ENCODE assay signal across 7 mouse cellular contexts in genomic region chr19:8663360-8663839, GRCm38 (mm10). TPM values are rescaled to one million over a fixed set of nuclear protein-coding genes. Genes with fewer than 3 reads are reported as not detected.
DNase-seq lines count a peak whose midpoint lies in the region; ATAC-seq and TF ChIP-seq lines count a peak whose summit lies in the region.

TSS of gene Chrm1 (plus strand) at chr19:8663789.

- no peak within 1 kb of the TSS for H3K27ac ChIP-seq in lung, embryonic 15.5 days
- no peak within 1 kb of the TSS for H3K27ac ChIP-seq in hindbrain, embryonic 11.5 days (ENCODE audit: low read depth, low read length)
- no peak within 1 kb of the TSS for H3K27ac ChIP-seq in limb, embryonic 11.5 days (replicated peaks; ENCODE audit: low read depth, low read length)
- no peak within 1 kb of the TSS for H3K27ac ChIP-seq in small intestine, adult 2 months (ENCODE audit: insufficient read depth, low read depth, low read length)

- intact Hi-C loops in gastrocnemius, postnatal 14 days (cut with DNase I; ENCODE audit: low total_unique reads), result no loop called here

- WGBS in lung, embryonic 15.5 days, result 52% methylated on average over 9 of the region's 9 CpGs
- 79% methylated on average over 9 of the region's 9 CpGs for WGBS in hindbrain, embryonic 11.5 days
- 86% methylated on average over 9 of the region's 9 CpGs for WGBS in limb, embryonic 11.5 days
- WGBS in small intestine, adult 2 months, result 53% methylated on average over 9 of the region's 9 CpGs

- ATAC-seq in lung, embryonic 15.5 days (ENCODE audit: borderline replicate concordance, extremely low read depth, low FRiP score, low TSS enrichment), result no peak
- ATAC-seq in hindbrain, embryonic 11.5 days (ENCODE audit: low FRiP score), result 0 out of 2 replicates have a peak, but pooled peaks have one; percentile 1
- ATAC-seq in limb, embryonic 11.5 days (ENCODE audit: insufficient number of reproducible peaks, low FRiP score, low TSS enrichment, low read depth), result peak; percentile 27; the same call in 1 of the 2 replicates

- H3K4me1 ChIP-seq in lung, embryonic 15.5 days, result peaks cover 16% of the 10 kb centered on the region
- no peaks in the 10 kb centered on the region for H3K4me1 ChIP-seq in hindbrain, embryonic 11.5 days (replicated peaks; ENCODE audit: control insufficient read depth, insufficient read depth, low read length)
- 0 out of 2 replicates have a peak, but pooled peaks cover 2% of the 10 kb centered on the region for H3K4me1 ChIP-seq in limb, embryonic 11.5 days (ENCODE audit: control insufficient read depth, insufficient read depth, low read length)
- peaks cover 4% of the 10 kb centered on the region for H3K4me1 ChIP-seq in small intestine, adult 2 months (ENCODE audit: control insufficient read depth, insufficient read depth, insufficient read length, low read length)

- peak within 1 kb of the TSS; percentile 97 for H3K4me2 ChIP-seq in lung, embryonic 15.5 days
- H3K4me2 ChIP-seq in hindbrain, embryonic 11.5 days (replicated peaks; ENCODE audit: low read depth, low read length), result peak within 1 kb of the TSS; percentile 88; the same call in 1 of the 2 replicates
- peak within 1 kb of the TSS; percentile 83; the same call in 1 of the 2 replicates for H3K4me2 ChIP-seq in limb, embryonic 11.5 days (ENCODE audit: low read depth, severe bottlenecking)

- H3K9me3 ChIP-seq in lung, embryonic 15.5 days, result no peaks in the 10 kb centered on the region
- H3K9me3 ChIP-seq in hindbrain, embryonic 11.5 days (ENCODE audit: control insufficient read depth, low read length), result no peaks in the 10 kb centered on the region
- H3K9me3 ChIP-seq in limb, embryonic 11.5 days (ENCODE audit: control insufficient read depth, low read length), result no peaks in the 10 kb centered on the region

- H3K9ac ChIP-seq in lung, embryonic 15.5 days, result no peak within 1 kb of the TSS
- no peak within 1 kb of the TSS for H3K9ac ChIP-seq in hindbrain, embryonic 11.5 days (ENCODE audit: low read depth, low read length)
- H3K9ac ChIP-seq in limb, embryonic 11.5 days (ENCODE audit: low read length), result no peak within 1 kb of the TSS

- H3K36me3 ChIP-seq in lung, embryonic 15.5 days, result no peaks in the 10 kb centered on the region
- no peaks in the 10 kb centered on the region for H3K36me3 ChIP-seq in hindbrain, embryonic 11.5 days (ENCODE audit: control insufficient read depth, insufficient read depth, low read length)
- H3K36me3 ChIP-seq in limb, embryonic 11.5 days (ENCODE audit: control insufficient read depth, insufficient read depth, low read length), result no peaks in the 10 kb centered on the region
- H3K36me3 ChIP-seq in small intestine, adult 2 months (ENCODE audit: control insufficient read depth, insufficient read depth, low read length), result no peaks in the 10 kb centered on the region

- 0 out of 2 replicates have a peak within 1 kb of the TSS, but pooled peaks have one; percentile 45 for H3K4me3 ChIP-seq in lung, embryonic 15.5 days
- no peak within 1 kb of the TSS for H3K4me3 ChIP-seq in hindbrain, embryonic 11.5 days (ENCODE audit: low read depth, low read length)
- no peak within 1 kb of the TSS; the same call in 1 of the 2 replicates for H3K4me3 ChIP-seq in limb, embryonic 11.5 days (ENCODE audit: low read depth, low read length)
- peak within 1 kb of the TSS; percentile 50 for H3K4me3 ChIP-seq in small intestine, adult 2 months (ENCODE audit: low read depth, low read length)

- no peaks in the 10 kb centered on the region for H3K27me3 ChIP-seq in lung, embryonic 15.5 days
- peaks cover 5% of the 10 kb centered on the region; the same call in 1 of the 2 replicates for H3K27me3 ChIP-seq in hindbrain, embryonic 11.5 days (ENCODE audit: control insufficient read depth, insufficient read depth, low read length)
- H3K27me3 ChIP-seq in limb, embryonic 11.5 days (ENCODE audit: control insufficient read depth, insufficient read depth, low read length), result no peaks in the 10 kb centered on the region
- H3K27me3 ChIP-seq in small intestine, adult 2 months (ENCODE audit: control insufficient read depth, insufficient read depth, low read length), result peaks cover 7% of the 10 kb centered on the region; the same call in 1 of the 2 replicates

- TF ChIP-seq POLR2A in small intestine, adult 2 months (IDR thresholded peaks at IDR 0.05; ENCODE audit: low read depth, low read length), result no peak

- DNase-seq in lung, postnatal 14 days, result no peak
- no peak for DNase-seq in hindbrain, embryonic 11.5 days (ENCODE audit: low spot score)
- no peak for DNase-seq in limb, embryonic 11.5 days (ENCODE audit: low spot score)
- DNase-seq in gastrocnemius, postnatal 14 days, result no peak
- no peak for DNase-seq in cerebellum, adult 8-10 months

- no peak for TF ChIP-seq CTCF in small intestine, adult 2 months (IDR thresholded peaks at IDR 0.05; ENCODE audit: extremely low read depth, insufficient read length, insufficient replicate concordance, low read depth, low read length)

RNA-seq across cellular contexts. Expression of gene Chrm1, which starts in this region (rescaled TPM):
- polyA plus RNA-seq in lung, embryonic 15.5 days (2015; fragmentation: Nextera tagmentation; extraction: Ambion mirVana), result 0.08 and 0.14 TPM in 2 replicates
- 0.13 and 0.20 TPM in 2 replicates for polyA plus RNA-seq in hindbrain, embryonic 11.5 days (2014; fragmentation: Nextera tagmentation; extraction: Ambion mirVana)
- 0.15 and 0.27 TPM in 2 replicates for polyA plus RNA-seq in limb, embryonic 11.5 days (2014; fragmentation: Nextera tagmentation; extraction: Ambion mirVana)
- polyA plus RNA-seq in small intestine, adult 2 months (2012; rRNA removed), result 2.3 and 2.4 TPM in 2 replicates
- total RNA-seq in gastrocnemius, postnatal 14 days (2021), result under 1 TPM in 1 of 2 experiments, not detected in 1; 0.02 TPM

Comparison
In these comparisons a context has a peak if more than half of its experiments do, and no peak if none do; other contexts are left out.
1. Peak in ATAC-seq and H3K4me2 ChIP-seq in hindbrain, embryonic 11.5 days; RNA of the gene not detected or under 1 TPM.
2. Peak in ATAC-seq and H3K4me2 ChIP-seq in limb, embryonic 11.5 days; RNA of the gene not detected or under 1 TPM.
3. H3K4me3 ChIP-seq: peak in lung, embryonic 15.5 days (single experiment) and small intestine, adult 2 months (single experiment); none in hindbrain, embryonic 11.5 days (single experiment) and limb, embryonic 11.5 days (single experiment).
4. Peak in every context shown above with its lines, with median percentiles within 50 percentile points of each other: H3K4me2 ChIP-seq.